Mouse (Mus musculus) Patski (cell line): ENCODE data around the gene Rassf5. TPM values are rescaled to one million over a fixed set of nuclear protein-coding genes. Genes with fewer than 3 reads are reported as not detected.

Source experiments
- ATAC-seq: fragments of 100-300 bp; one replicate; pipeline ENCODE4 v1.8.0; 2021
- CTCF ChIA-PET: fragments of 350-600 bp; sonication (Branson Sonifier 250); formaldehyde crosslinking; loops from one replicate; lab custom pipeline; 2022; ENCODE audit warnings: inconsistent platforms; lab: Charles Lee
- POLR2A ChIA-PET: fragments of 350-600 bp; sonication (Branson Sonifier 250); formaldehyde crosslinking; loops from one replicate; lab custom pipeline; 2022; ENCODE audit warnings: antibody characterized with exemption, inconsistent platforms; lab: Charles Lee
- DNase-seq: peaks from one replicate; pipeline ENCODE4 v3.0.0-alpha.2; 2011; ENCODE audit warnings: low read depth, low spot score
- H3K27me3 ChIP-seq: fragments of 371-371 bp; one replicate; pipeline ENCODE4 v1.5.1; 2021
- CTCF ChIP-seq: fragments of 100-300 bp; IDR thresholded peaks from one replicate; pipeline ENCODE4 v1.5.1; 2021
- in situ Hi-C: fragments of 300-500 bp; cut with MboI; formaldehyde crosslinking; loops from 3 replicates; pipeline ENCODE4 v1.11.1; 2018; ENCODE audit warnings: low pct_unique_long_range_greater_than_20kb, mixed read lengths
- polyA plus RNA-seq: library from polyadenylated mRNA; unstranded; gene quantifications from one replicate; pipeline ENCODE4 v1.2.3, GENCODE M21; 2021

The Rassf5 gene
- polyA plus RNA-seq, result 9.5 TPM

GRCm38 (mm10) chr1:131245089-131245856, at the start of gene Rassf5:
Rassf5 (minus strand) TSS chr1:131245258.
- ChIA-PET CTCF (interaction anchor here (0.9 to 9.1 kb wide), 19 partner anchors 8 to 129 kb away, joined by 3 to 79 read pairs (median 4); no protein-coding TSS in a partner anchor), POLR2A (interaction anchor here (1.1 to 1.7 kb wide), 4 partner anchors 10 to 69 kb away, joined by 3 to 4 read pairs (median 3); no protein-coding TSS in a partner anchor)
- TF ChIP-seq CTCF, result no peak
- DNase-seq (no peak), ATAC-seq (peak; percentile 55)
- in situ Hi-C loops, result no loop called here
- H3K27me3 ChIP-seq, result no peaks in the 10 kb centered on the region

GRCm38 (mm10) chr1:131293922-131294250, 48.8 kb upstream of the Rassf5 start:
- ChIA-PET CTCF (interaction anchor here (2.1 kb wide), 1 partner anchor 261 kb away, joined by 5 read pairs; no protein-coding TSS in a partner anchor), POLR2A (interaction anchor here (0.6 kb wide), 1 partner anchor 649 kb away, joined by 6 read pairs; no protein-coding TSS in a partner anchor)
- TF ChIP-seq CTCF, result no peak
- ATAC-seq (no peak), DNase-seq (no peak)
- H3K27me3 ChIP-seq, result no peaks in the 10 kb centered on the region
- in situ Hi-C loops, result loop anchor here (5.0 kb wide), 1 partner anchor 258 kb away; no protein-coding TSS in a partner anchor

GRCm38 (mm10) chr1:131293221-131293921, 48.3 kb upstream of the Rassf5 start:
- ChIA-PET POLR2A (interaction anchor here (0.6 kb wide), 1 partner anchor 650 kb away, joined by 6 read pairs; no protein-coding TSS in a partner anchor), CTCF (no interaction called here)
- in situ Hi-C loops, result loop anchor here (5.0 kb wide), 1 partner anchor 259 kb away; no protein-coding TSS in a partner anchor
- ATAC-seq, result no peak
- H3K27me3 ChIP-seq, result no peaks in the 10 kb centered on the region
- TF ChIP-seq CTCF, result no peak
- DNase-seq, result no peak

GRCm38 (mm10) chr1:131290648-131291047, 45.6 kb upstream of the Rassf5 start:
- ChIA-PET CTCF (interaction anchor here (1.0 to 4.4 kb wide), 11 partner anchors 9 to 270 kb away, joined by 3 to 31 read pairs (median 5); partner anchors contain the start of genes Fam72a and Srgap2), POLR2A (no interaction called here)
- ATAC-seq, result no peak
- peak; percentile 87 for TF ChIP-seq CTCF
- no peaks in the 10 kb centered on the region for H3K27me3 ChIP-seq
- in situ Hi-C loops, result loop anchor here (5.0 kb wide), 1 partner anchor 262 kb away; no protein-coding TSS in a partner anchor
- DNase-seq, result no peak

- ChIA-PET CTCF (interaction anchor here (4.4 kb wide), 1 partner anchor 266 kb away, joined by 31 read pairs; no protein-coding TSS in a partner anchor), POLR2A (no interaction called here)
- DNase-seq (no peak), ATAC-seq (no peak)
- TF ChIP-seq CTCF, result no peak
- H3K27me3 ChIP-seq, result no peaks in the 10 kb centered on the region
- in situ Hi-C loops, result no loop called here
Observed at GRCm38 (mm10) chr1:131288938-131289337, 43.9 kb upstream of the Rassf5 start.

GRCm38 (mm10) chr1:131287267-131287666, 42.2 kb upstream of the Rassf5 start:
- ATAC-seq (no peak), DNase-seq (no peak)
- TF ChIP-seq CTCF, result no peak
- H3K27me3 ChIP-seq, result no peaks in the 10 kb centered on the region
- in situ Hi-C loops, result no loop called here
- CTCF ChIA-PET, result interaction anchor here (1.1 kb wide), 1 partner anchor 268 kb away, joined by 3 read pairs; no protein-coding TSS in a partner anchor
- POLR2A ChIA-PET, result interaction anchor here (1.0 kb wide), 1 partner anchor 9 kb away, joined by 3 read pairs; no protein-coding TSS in a partner anchor

GRCm38 (mm10) chr1:131286803-131287202, 41.7 kb upstream of the Rassf5 start:
- POLR2A ChIA-PET, result no interaction called here
- CTCF ChIA-PET, result interaction anchor here (1.9 kb wide), 1 partner anchor 16 kb away, joined by 4 read pairs; no protein-coding TSS in a partner anchor
- in situ Hi-C loops, result no loop called here
- no peaks in the 10 kb centered on the region for H3K27me3 ChIP-seq
- no peak for ATAC-seq
- TF ChIP-seq CTCF, result no peak
- DNase-seq, result no peak

GRCm38 (mm10) chr1:131284616-131285015, 39.6 kb upstream of the Rassf5 start:
- no peak for TF ChIP-seq CTCF
- H3K27me3 ChIP-seq, result no peaks in the 10 kb centered on the region
- ChIA-PET POLR2A (interaction anchor here (0.5 kb wide), 1 partner anchor 55 kb away, joined by 3 read pairs; no protein-coding TSS in a partner anchor), CTCF (no interaction called here)
- ATAC-seq (no peak), DNase-seq (no peak)
- in situ Hi-C loops, result no loop called here

GRCm38 (mm10) chr1:131284167-131284566, 39.1 kb upstream of the Rassf5 start:
- DNase-seq (no peak), ATAC-seq (no peak)
- TF ChIP-seq CTCF, result no peak
- in situ Hi-C loops, result no loop called here
- CTCF ChIA-PET, result no interaction called here
- no peaks in the 10 kb centered on the region for H3K27me3 ChIP-seq
- POLR2A ChIA-PET, result interaction anchor here (0.5 kb wide), 1 partner anchor 55 kb away, joined by 3 read pairs; no protein-coding TSS in a partner anchor

- POLR2A ChIA-PET, result no interaction called here
- in situ Hi-C loops, result no loop called here
- CTCF ChIA-PET, result no interaction called here
- DNase-seq, result no peak
- H3K27me3 ChIP-seq, result no peaks in the 10 kb centered on the region
- TF ChIP-seq CTCF, result no peak
- no peak for ATAC-seq
Observed at GRCm38 (mm10) chr1:131281731-131282130, 36.7 kb upstream of the Rassf5 start.
